Mouse (Mus musculus): ENCODE measurements around the gene Abhd8.
"Not testable (repeated sequence)": the region's sequence is repeated elsewhere in the genome, so short reads cannot be mapped to it uniquely, and the experiment has no call there.

The Abhd8 gene

GRCm38 (mm10) chr8:71462191-71462590 is 1.3 kb downstream of the Abhd8 start:
- in situ Hi-C loops (cut with MboI, MseI) = loop anchor here in 1 of 2 experiments (10.0 kb wide), 1 partner anchor 667 kb away; no protein-coding TSS in a partner anchor

- in situ Hi-C loops (cut with MboI, MseI) = loop anchor here in 1 of 2 experiments (10.0 kb wide), 1 partner anchor 666 kb away; no protein-coding TSS in a partner anchor
Observed at GRCm38 (mm10) chr8:71461152-71461840, 2.2 kb downstream of the Abhd8 start.

GRCm38 (mm10) chr8:71460716-71461115 is 2.7 kb downstream of the Abhd8 start:
- in situ Hi-C loops (cut with MboI, MseI) = loop anchor here in 1 of 2 experiments (10.0 kb wide), 1 partner anchor 666 kb away; no protein-coding TSS in a partner anchor

- in situ Hi-C loops (cut with MboI, MseI) = no loop called here
Observed at GRCm38 (mm10) chr8:71457659-71458270, 5.7 kb downstream of the Abhd8 start.

GRCm38 (mm10) chr8:71456906-71457305 is 6.5 kb downstream of the Abhd8 start:
- in situ Hi-C loops (cut with MboI, MseI) = no loop called here

- in situ Hi-C loops (cut with MboI, MseI) = no loop called here
Observed at GRCm38 (mm10) chr8:71454668-71455067, 8.8 kb downstream of the Abhd8 start.

- in situ Hi-C loops (cut with MboI, MseI) = no loop called here
Observed at GRCm38 (mm10) chr8:71452669-71453068, 10.8 kb downstream of the Abhd8 start.

GRCm38 (mm10) chr8:71451777-71452176 is 11.7 kb downstream of the Abhd8 start:
- in situ Hi-C loops (cut with MboI, MseI) = no loop called here

GRCm38 (mm10) chr8:71451337-71451736 is 12.1 kb downstream of the Abhd8 start:
- in situ Hi-C loops (cut with MboI, MseI) = no loop called here

GRCm38 (mm10) chr8:71445096-71445495 is 18.4 kb downstream of the Abhd8 start:
- in situ Hi-C loops (cut with MboI, MseI) = loop anchor here in 1 of 2 experiments (10.0 kb wide), 1 partner anchor 80 kb away; the partner anchor contains the start of gene Ccdc194

- in situ Hi-C loops (cut with MboI, MseI) = loop anchor here (5.0 to 10.0 kb wide), 2 partner anchors 81 to 83 kb away; partner anchors contain the start of gene Ccdc194 (in 1 of the 2)
Observed at GRCm38 (mm10) chr8:71441404-71441803, 22.1 kb downstream of the Abhd8 start.

- in situ Hi-C loops (cut with MboI, MseI) = no loop called here
Observed at GRCm38 (mm10) chr8:71437041-71437440, 26.4 kb downstream of the Abhd8 start.

- in situ Hi-C loops (cut with MboI, MseI) = not testable (repeated sequence)
Observed at GRCm38 (mm10) chr8:71432935-71433334, 30.5 kb downstream of the Abhd8 start.

GRCm38 (mm10) chr8:71422121-71422520 is 41.3 kb downstream of the Abhd8 start:
- in situ Hi-C loops (cut with MboI, MseI) = no loop called here

GRCm38 (mm10) chr8:71411535-71412273 is 51.8 kb downstream of the Abhd8 start:
- in situ Hi-C loops (cut with MboI, MseI) = loop anchor here in 1 of 2 experiments (5.0 kb wide), 1 partner anchor 1116 kb away; no protein-coding TSS in a partner anchor

GRCm38 (mm10) chr8:71408231-71408630 is 55.2 kb downstream of the Abhd8 start:
- in situ Hi-C loops (cut with MboI, MseI) = loop anchor here in 1 of 2 experiments (5.0 kb wide), 2 partner anchors 36 to 71 kb away; partner anchors contain the start of gene Ocel1

- in situ Hi-C loops (cut with MboI, MseI) = loop anchor here in 1 of 2 experiments (5.0 kb wide), 2 partner anchors 35 to 70 kb away; partner anchors contain the start of gene Ocel1
Observed at GRCm38 (mm10) chr8:71407441-71407840, 56.0 kb downstream of the Abhd8 start.

Measured in T-helper 17 cell (primary cell).